ENCODE assay signal across 30 mouse cellular contexts in genomic region chr13:92931696-92932095, GRCm38 (mm10).
DNase-seq lines count a peak whose midpoint lies in the region; ATAC-seq lines count a peak whose summit lies in the region.
"Had no signal": no experiment of that assay in that cellular context is flagged by ENCODE, and none has a peak within 500 bp of the region (broad histone marks: within the 10 kb centered on the region; RNA-seq: fewer than 3 reads in every experiment).

No protein-coding gene starts in this region.

- WGBS in heart, embryonic 12.5 days = 65% methylated on average over 2 of the region's 2 CpGs
- 36% methylated on average over 2 of the region's 2 CpGs for WGBS in embryonic facial prominence, embryonic 12.5 days

- H3K27ac ChIP-seq in heart, embryonic 12.5 days (ENCODE audit: poor library complexity, severe bottlenecking) = no peak overlapping the region
- peak overlapping the region; percentile 4; the same call in 1 of the 2 replicates for H3K27ac ChIP-seq in embryonic facial prominence, embryonic 12.5 days
- H3K27ac ChIP-seq: gastrocnemius, adult 2 months; heart, embryonic 13.5 days; hindbrain, embryonic 12.5 days; liver, embryonic 14.5 days; neural tube, embryonic 13.5 days had no signal

- H3K4me2 ChIP-seq in heart, embryonic 12.5 days = no peak overlapping the region
- H3K4me2 ChIP-seq in embryonic facial prominence, embryonic 12.5 days (replicated peaks) = no peak overlapping the region
- H3K4me2 ChIP-seq: heart, embryonic 13.5 days; hindbrain, embryonic 12.5 days; lung, embryonic 14.5 days; neural tube, embryonic 13.5 days had no signal

- 0 out of 2 replicates have a peak, but pooled peaks cover 3% of the 10 kb centered on the region for H3K9me3 ChIP-seq in heart, embryonic 12.5 days (replicated peaks)
- no peaks in the 10 kb centered on the region for H3K9me3 ChIP-seq in embryonic facial prominence, embryonic 12.5 days
- H3K9me3 ChIP-seq: G1E; heart, embryonic 13.5 days; hindbrain, embryonic 12.5 days; neural tube, embryonic 13.5 days had no signal

- H3K4me1 ChIP-seq in heart, embryonic 12.5 days (replicated peaks) = peaks cover 23% of the 10 kb centered on the region
- 0 out of 2 replicates have a peak, but pooled peaks cover 4% of the 10 kb centered on the region for H3K4me1 ChIP-seq in embryonic facial prominence, embryonic 12.5 days
- H3K4me1 ChIP-seq: hindbrain, embryonic 12.5 days; neural tube, embryonic 13.5 days had no signal

- no peak overlapping the region for H3K4me3 ChIP-seq in heart, embryonic 12.5 days
- no peak overlapping the region for H3K4me3 ChIP-seq in embryonic facial prominence, embryonic 12.5 days
- H3K4me3 ChIP-seq: erythroblast, embryonic 14.5 days; gastrocnemius, adult 2 months; heart, embryonic 13.5 days; hindbrain, embryonic 12.5 days; myocyte; neural tube, embryonic 13.5 days had no signal

- no peak overlapping the region for H3K9ac ChIP-seq in heart, embryonic 12.5 days
- H3K9ac ChIP-seq in embryonic facial prominence, embryonic 12.5 days = no peak overlapping the region
- H3K9ac ChIP-seq: heart, embryonic 13.5 days; hindbrain, embryonic 12.5 days; liver, embryonic 14.5 days; lung, embryonic 14.5 days; neural tube, embryonic 13.5 days had no signal

- no peaks in the 10 kb centered on the region for H3K36me3 ChIP-seq in heart, embryonic 12.5 days
- no peaks in the 10 kb centered on the region for H3K36me3 ChIP-seq in embryonic facial prominence, embryonic 12.5 days
- H3K36me3 ChIP-seq: G1E; heart, embryonic 13.5 days; hindbrain, embryonic 12.5 days; neural tube, embryonic 13.5 days had no signal

- ATAC-seq in heart, embryonic 12.5 days (ENCODE audit: insufficient number of reproducible peaks, low FRiP score) = no peak
- no peak for ATAC-seq in embryonic facial prominence, embryonic 12.5 days (ENCODE audit: insufficient number of reproducible peaks, insufficient read depth, low FRiP score, low TSS enrichment)
- 0 out of 2 replicates have a peak, but pooled peaks have one; percentile 12 for ATAC-seq in megakaryocyte, adult 5-6 weeks (ENCODE audit: poor library complexity, severe bottlenecking)
- ATAC-seq: inflammation-experienced regulatory T-cells, adult 6 months; midbrain, embryonic 16.5 days; Patski had no signal

- H3K27me3 ChIP-seq in heart, embryonic 12.5 days (replicated peaks) = no peaks in the 10 kb centered on the region
- no peaks in the 10 kb centered on the region for H3K27me3 ChIP-seq in embryonic facial prominence, embryonic 12.5 days
- H3K27me3 ChIP-seq: CH12.LX; heart, embryonic 13.5 days; hindbrain, embryonic 12.5 days; neural tube, embryonic 13.5 days had no signal

- peak; percentile 39 for DNase-seq in heart, adult 11 months
- peak; percentile 45 for DNase-seq in embryo, embryonic 10.5 days (ENCODE audit: low spot score)
- no peak for DNase-seq in right cerebral cortex, postnatal 25 days
- no peak for DNase-seq in kidney, adult 18-20 months
- DNase-seq: adrenal gland, postnatal 36 days; B cell, adult 2 months; cerebellum, adult 11-12 months; cerebellum, postnatal 14 days; gastrocnemius, adult 2 months; heart, postnatal 14 days; kidney, adult 9 months; kidney, postnatal 25 days; lung, embryonic 14.5 days; lung, postnatal 4 days; right cerebral cortex, postnatal 4 days; thymus, postnatal 36 days had no signal

Comparison
In these comparisons a context has a peak if more than half of its experiments do, and no peak if none do; other contexts are left out.
1. DNase-seq: peak in heart, adult 11 months (single experiment) and embryo, embryonic 10.5 days (single experiment); none in right cerebral cortex, postnatal 25 days (single experiment) and kidney, adult 18-20 months (single experiment).